8 mouse cellular contexts compared by ENCODE assay signal in the genomic region with DNA sequence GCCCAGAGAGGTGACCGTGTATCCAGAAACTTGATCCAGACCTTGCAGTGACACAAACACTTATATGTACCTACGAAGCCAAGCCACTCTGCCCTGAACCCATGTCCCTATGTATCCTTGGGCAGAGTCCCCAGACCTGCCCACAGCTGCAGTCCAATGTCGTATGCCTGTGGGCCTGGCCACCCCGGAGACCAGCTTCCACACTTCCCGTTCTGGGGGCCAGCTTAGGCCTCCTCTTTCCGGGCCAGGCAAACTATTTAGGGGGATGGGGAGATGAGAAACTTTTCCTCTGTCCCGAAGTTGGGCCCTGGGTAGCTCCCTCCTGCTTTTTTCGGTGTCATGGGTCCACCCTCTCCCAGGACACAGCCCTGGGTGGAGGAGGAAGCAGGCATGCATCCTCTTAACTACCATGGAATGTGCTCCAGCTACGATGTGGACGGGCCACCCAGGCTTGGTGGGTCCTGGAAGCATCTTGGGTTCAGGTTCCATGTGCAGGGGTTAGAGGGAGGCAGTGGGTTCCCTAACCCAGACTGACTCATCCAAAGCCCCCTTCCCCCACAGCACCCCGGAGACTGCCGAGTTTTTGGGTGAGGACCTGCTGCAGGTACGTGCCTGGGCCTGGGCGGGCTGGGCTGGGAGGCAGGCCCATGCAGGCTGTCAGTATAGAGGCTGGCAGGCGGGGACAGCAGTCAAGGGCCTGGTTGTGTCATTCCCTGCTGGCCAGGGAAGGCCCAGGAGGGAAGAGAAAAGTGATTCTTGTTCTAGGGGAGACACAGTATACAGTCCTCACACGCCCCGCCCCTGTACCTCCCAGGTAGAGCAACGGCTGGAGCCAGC. TPM values are rescaled to one million over a fixed set of nuclear protein-coding genes. Genes with fewer than 3 reads are reported as not detected.
DNase-seq lines count a peak whose midpoint lies in the region; ATAC-seq lines count a peak whose summit lies in the region.

No protein-coding gene starts in this region.

- WGBS in lung, embryonic 15.5 days = 12% methylated on average over 18 of the region's 18 CpGs
- WGBS in forebrain, embryonic 11.5 days = 17% methylated on average over 18 of the region's 18 CpGs
- 11% methylated on average over 18 of the region's 18 CpGs for WGBS in limb, embryonic 12.5 days
- 18% methylated on average over 18 of the region's 18 CpGs for WGBS in neural tube, embryonic 11.5 days

- ATAC-seq in lung, embryonic 15.5 days (ENCODE audit: borderline replicate concordance, extremely low read depth, low FRiP score, low TSS enrichment) = peak; percentile 37; the same call in 1 of the 2 replicates
- no peak for ATAC-seq in forebrain, embryonic 11.5 days (replicated peaks; ENCODE audit: low FRiP score)
- ATAC-seq in limb, embryonic 12.5 days (ENCODE audit: insufficient number of reproducible peaks, insufficient read depth, low FRiP score, low TSS enrichment, low read depth) = no peak
- no peak for ATAC-seq in neural tube, embryonic 11.5 days (ENCODE audit: insufficient read depth, low FRiP score, low TSS enrichment)

- H3K4me1 ChIP-seq in lung, embryonic 15.5 days = peaks cover 49% of the 10 kb centered on the region
- peaks cover 13% of the 10 kb centered on the region; the same call in 1 of the 2 replicates for H3K4me1 ChIP-seq in forebrain, embryonic 11.5 days (replicated peaks; ENCODE audit: control insufficient read depth, insufficient read depth, low read length)
- peaks cover 41% of the 10 kb centered on the region for H3K4me1 ChIP-seq in limb, embryonic 12.5 days (replicated peaks)
- peaks cover 11% of the 10 kb centered on the region for H3K4me1 ChIP-seq in neural tube, embryonic 11.5 days (ENCODE audit: control insufficient read depth, insufficient read depth, low read length)

- peaks cover 27% of the 10 kb centered on the region for H3K36me3 ChIP-seq in lung, embryonic 15.5 days
- H3K36me3 ChIP-seq in forebrain, embryonic 11.5 days (ENCODE audit: control insufficient read depth, insufficient read depth, low read length) = no peaks in the 10 kb centered on the region
- peaks cover 38% of the 10 kb centered on the region for H3K36me3 ChIP-seq in limb, embryonic 12.5 days
- H3K36me3 ChIP-seq in neural tube, embryonic 11.5 days (ENCODE audit: control insufficient read depth, insufficient read depth, low read length) = no peaks in the 10 kb centered on the region

- DNase-seq in lung, postnatal 14 days = no peak
- no peak for DNase-seq in forebrain, embryonic 11.5 days (ENCODE audit: low spot score)
- DNase-seq in neural tube, embryonic 11.5 days (ENCODE audit: low spot score) = no peak
- no peak for DNase-seq in adrenal gland, postnatal 14 days
- DNase-seq in right cerebral cortex, postnatal 36 days (ENCODE audit: low spot score in 2 of 2) = no peak
- DNase-seq in urinary bladder, postnatal 10 days (ENCODE audit: low spot score) = no peak

- peak overlapping the region; percentile 90 for H3K4me2 ChIP-seq in lung, embryonic 15.5 days
- H3K4me2 ChIP-seq in forebrain, embryonic 11.5 days (ENCODE audit: low read depth, low read length, severe bottlenecking) = peak overlapping the region; percentile 99
- H3K4me2 ChIP-seq in limb, embryonic 12.5 days = peak overlapping the region; percentile 92
- peak overlapping the region; percentile 91 for H3K4me2 ChIP-seq in neural tube, embryonic 11.5 days (ENCODE audit: low read depth)

- H3K4me3 ChIP-seq in lung, embryonic 15.5 days = peak overlapping the region; percentile 86
- peak overlapping the region; percentile 54 for H3K4me3 ChIP-seq in forebrain, embryonic 11.5 days (ENCODE audit: low read depth, low read length)
- H3K4me3 ChIP-seq in limb, embryonic 12.5 days (replicated peaks) = peak overlapping the region; percentile 78
- H3K4me3 ChIP-seq in neural tube, embryonic 11.5 days (ENCODE audit: low read depth, low read length) = peak overlapping the region; percentile 54

- peak overlapping the region; percentile 74 for H3K27ac ChIP-seq in lung, embryonic 15.5 days
- no peak overlapping the region for H3K27ac ChIP-seq in forebrain, embryonic 11.5 days (ENCODE audit: low read depth, low read length)
- H3K27ac ChIP-seq in limb, embryonic 12.5 days = peak overlapping the region; percentile 84
- H3K27ac ChIP-seq in neural tube, embryonic 11.5 days (ENCODE audit: low read depth, low read length) = no peak overlapping the region

- no peaks in the 10 kb centered on the region for H3K9me3 ChIP-seq in lung, embryonic 15.5 days
- no peaks in the 10 kb centered on the region for H3K9me3 ChIP-seq in forebrain, embryonic 11.5 days (ENCODE audit: control insufficient read depth, low read length)
- H3K9me3 ChIP-seq in limb, embryonic 12.5 days = no peaks in the 10 kb centered on the region
- H3K9me3 ChIP-seq in neural tube, embryonic 11.5 days (ENCODE audit: control insufficient read depth, low read length) = no peaks in the 10 kb centered on the region

- H3K9ac ChIP-seq in lung, embryonic 15.5 days = peak overlapping the region; percentile 87
- peak overlapping the region; percentile 64; the same call in 1 of the 2 replicates for H3K9ac ChIP-seq in forebrain, embryonic 11.5 days (ENCODE audit: low read length)
- peak overlapping the region; percentile 79 for H3K9ac ChIP-seq in limb, embryonic 12.5 days (replicated peaks)
- H3K9ac ChIP-seq in neural tube, embryonic 11.5 days (ENCODE audit: low read length) = peak overlapping the region; percentile 30

- H3K27me3 ChIP-seq in lung, embryonic 15.5 days = no peaks in the 10 kb centered on the region
- peaks cover 4% of the 10 kb centered on the region; the same call in 1 of the 2 replicates for H3K27me3 ChIP-seq in forebrain, embryonic 11.5 days (ENCODE audit: control insufficient read depth, insufficient read depth, low read length)
- H3K27me3 ChIP-seq in limb, embryonic 12.5 days = no peaks in the 10 kb centered on the region
- H3K27me3 ChIP-seq in neural tube, embryonic 11.5 days (ENCODE audit: control insufficient read depth, insufficient read depth, low read length) = no peaks in the 10 kb centered on the region

RNA-seq across cellular contexts. Expression of gene Sh3bp1, which starts 1.2 kb away (rescaled TPM):
- 31.9 and 35.5 TPM in 2 replicates for polyA plus RNA-seq in lung, embryonic 15.5 days (2015; fragmentation: Nextera tagmentation; extraction: Ambion mirVana)
- polyA plus RNA-seq in forebrain, embryonic 11.5 days (2014; fragmentation: Nextera tagmentation; extraction: Ambion mirVana) = 15.8 and 17.3 TPM in 2 replicates
- 37.0 and 40.3 TPM in 2 replicates for polyA plus RNA-seq in limb, embryonic 12.5 days (2016; fragmentation: Nextera tagmentation; extraction: Ambion mirVana)
- polyA plus RNA-seq in neural tube, embryonic 11.5 days (2014; fragmentation: Nextera tagmentation; extraction: Ambion mirVana) = 14.4 and 15.3 TPM in 2 replicates
- total RNA-seq in adrenal gland, postnatal 14 days (2021) = 6.6 and 15.2 TPM in 2 replicates

RNA-seq across cellular contexts. Expression of gene Gm49510, which starts 1.3 kb away (rescaled TPM):
- polyA plus RNA-seq in lung, embryonic 15.5 days (2015; fragmentation: Nextera tagmentation; extraction: Ambion mirVana) = 0.18 and 0.60 TPM in 2 replicates
- polyA plus RNA-seq in forebrain, embryonic 11.5 days (2014; fragmentation: Nextera tagmentation; extraction: Ambion mirVana) = 0.13 TPM in 1 of 2 replicates, not detected in the other
- polyA plus RNA-seq in limb, embryonic 12.5 days (2016; fragmentation: Nextera tagmentation; extraction: Ambion mirVana) = 0.16 and 0.41 TPM in 2 replicates
- 0.27 TPM in 1 of 2 replicates, not detected in the other for polyA plus RNA-seq in neural tube, embryonic 11.5 days (2014; fragmentation: Nextera tagmentation; extraction: Ambion mirVana)
- total RNA-seq in adrenal gland, postnatal 14 days (2021) = not detected in 2 replicates

RNA-seq across cellular contexts. Expression of gene Pdxp, which starts 12.9 kb away (rescaled TPM):
- polyA plus RNA-seq in lung, embryonic 15.5 days (2015; fragmentation: Nextera tagmentation; extraction: Ambion mirVana) = 13.3 and 13.8 TPM in 2 replicates
- 37.2 and 49.2 TPM in 2 replicates for polyA plus RNA-seq in forebrain, embryonic 11.5 days (2014; fragmentation: Nextera tagmentation; extraction: Ambion mirVana)
- polyA plus RNA-seq in limb, embryonic 12.5 days (2016; fragmentation: Nextera tagmentation; extraction: Ambion mirVana) = 36.5 and 36.8 TPM in 2 replicates
- 34.9 and 36.0 TPM in 2 replicates for polyA plus RNA-seq in neural tube, embryonic 11.5 days (2014; fragmentation: Nextera tagmentation; extraction: Ambion mirVana)
- total RNA-seq in adrenal gland, postnatal 14 days (2021) = 4.4 and 6.2 TPM in 2 replicates

RNA-seq across cellular contexts. Expression of gene Gga1, which starts 23.8 kb away (rescaled TPM):
- 54.0 and 56.2 TPM in 2 replicates for polyA plus RNA-seq in lung, embryonic 15.5 days (2015; fragmentation: Nextera tagmentation; extraction: Ambion mirVana)
- polyA plus RNA-seq in forebrain, embryonic 11.5 days (2014; fragmentation: Nextera tagmentation; extraction: Ambion mirVana) = 45.0 and 47.8 TPM in 2 replicates
- 45.9 and 47.4 TPM in 2 replicates for polyA plus RNA-seq in limb, embryonic 12.5 days (2016; fragmentation: Nextera tagmentation; extraction: Ambion mirVana)
- 36.4 and 37.0 TPM in 2 replicates for polyA plus RNA-seq in neural tube, embryonic 11.5 days (2014; fragmentation: Nextera tagmentation; extraction: Ambion mirVana)
- total RNA-seq in adrenal gland, postnatal 14 days (2021) = 51.7 and 52.0 TPM in 2 replicates

RNA-seq across cellular contexts. Expression of gene Lgals1, which starts 25.7 kb away (rescaled TPM):
- polyA plus RNA-seq in lung, embryonic 15.5 days (2015; fragmentation: Nextera tagmentation; extraction: Ambion mirVana) = 804 and 851 TPM in 2 replicates
- 279 and 319 TPM in 2 replicates for polyA plus RNA-seq in forebrain, embryonic 11.5 days (2014; fragmentation: Nextera tagmentation; extraction: Ambion mirVana)
- 922 and 966 TPM in 2 replicates for polyA plus RNA-seq in limb, embryonic 12.5 days (2016; fragmentation: Nextera tagmentation; extraction: Ambion mirVana)
- 263 and 311 TPM in 2 replicates for polyA plus RNA-seq in neural tube, embryonic 11.5 days (2014; fragmentation: Nextera tagmentation; extraction: Ambion mirVana)
- 554 and 561 TPM in 2 replicates for total RNA-seq in adrenal gland, postnatal 14 days (2021)

Comparison
In these comparisons a context has a peak if more than half of its experiments do, and no peak if none do; other contexts are left out.
1. H3K27ac ChIP-seq: peak in lung, embryonic 15.5 days (single experiment) and limb, embryonic 12.5 days (single experiment); none in forebrain, embryonic 11.5 days (single experiment) and neural tube, embryonic 11.5 days (single experiment).
2. H3K9ac ChIP-seq: peak in every context shown above with its lines; median percentile 87 in lung, embryonic 15.5 days; 79 in limb, embryonic 12.5 days; 64 in forebrain, embryonic 11.5 days; 30 in neural tube, embryonic 11.5 days.
3. Peak in every context shown above with its lines, with median percentiles within 50 percentile points of each other: H3K4me2 ChIP-seq and H3K4me3 ChIP-seq.